Mouse (Mus musculus): Measurements from ENCODE around the gene Vps25. TPM values are rescaled to one million over a fixed set of nuclear protein-coding genes. Genes with fewer than 3 reads are reported as not detected.

The Vps25 gene
- polyA plus RNA-seq (2012; rRNA removed): 63.8 TPM in 2 replicates

DNA sequence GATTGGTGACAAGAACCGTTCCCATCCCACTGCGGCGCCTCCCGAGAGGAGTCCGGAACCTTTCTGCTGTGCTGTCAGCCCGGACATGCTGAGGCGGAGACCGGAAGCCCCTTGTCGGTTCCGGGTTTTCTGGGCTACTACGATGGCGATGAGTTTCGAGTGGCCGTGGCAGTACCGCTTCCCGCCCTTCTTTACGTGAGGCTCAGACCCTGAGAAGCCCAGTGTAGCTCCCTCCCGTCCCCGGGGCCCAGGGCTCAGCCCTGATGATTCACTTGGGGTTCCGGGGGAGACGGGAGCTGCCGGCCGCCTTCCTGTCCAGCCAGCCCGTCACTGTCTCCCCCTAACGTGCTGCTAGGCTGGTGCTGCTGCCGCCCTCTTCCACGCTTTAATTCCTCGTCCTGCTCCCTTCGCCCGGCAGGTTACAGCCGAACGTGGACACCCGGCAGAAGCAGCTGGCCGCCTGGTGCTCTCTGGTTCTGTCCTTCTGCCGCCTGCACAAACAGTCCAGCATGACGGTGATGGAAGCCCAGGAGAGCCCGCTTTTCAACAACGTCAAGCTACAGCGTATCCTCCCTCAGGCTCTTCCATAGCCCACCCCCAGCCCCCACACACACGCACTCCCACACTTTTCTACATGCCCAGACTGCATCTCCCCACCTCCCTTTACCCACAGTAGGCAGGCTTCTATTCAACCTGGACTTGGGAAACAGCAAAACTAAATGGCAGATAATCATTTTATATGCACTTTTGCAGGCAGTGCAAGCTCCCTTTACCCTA is at the start of gene Vps25:
Gene Vps25, plus strand, starts transcription at position 95 of the 777 bp plus-strand sequence.
- DNase-seq (ENCODE audit: extremely low spot score in 1 of 2, low spot score in 1 of 2): peak; percentile 50 to 88

DNA sequence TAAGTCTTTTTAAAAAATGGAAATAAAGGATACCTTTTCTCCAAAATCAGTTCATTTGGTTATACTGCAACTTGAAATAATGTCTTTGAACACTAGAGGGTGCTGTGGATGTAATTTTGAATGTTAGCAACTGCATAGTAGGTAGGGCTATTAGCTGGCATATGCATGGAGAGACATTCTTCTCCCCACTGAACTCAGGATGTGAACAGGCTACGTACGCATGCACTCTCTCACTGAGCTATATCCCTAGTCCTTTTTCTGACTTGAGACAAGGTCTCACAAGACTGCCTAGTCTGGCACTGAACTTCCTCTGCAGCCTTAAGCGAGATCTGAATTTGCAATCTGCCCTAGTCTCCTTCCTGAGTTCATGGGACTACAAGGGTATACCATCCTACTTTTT is 41.5 kb upstream of the Vps25 start:
- peak in 1 of 2 experiments; percentile 93 for DNase-seq (ENCODE audit: extremely low spot score in 1 of 2, low spot score in 1 of 2)

DNA sequence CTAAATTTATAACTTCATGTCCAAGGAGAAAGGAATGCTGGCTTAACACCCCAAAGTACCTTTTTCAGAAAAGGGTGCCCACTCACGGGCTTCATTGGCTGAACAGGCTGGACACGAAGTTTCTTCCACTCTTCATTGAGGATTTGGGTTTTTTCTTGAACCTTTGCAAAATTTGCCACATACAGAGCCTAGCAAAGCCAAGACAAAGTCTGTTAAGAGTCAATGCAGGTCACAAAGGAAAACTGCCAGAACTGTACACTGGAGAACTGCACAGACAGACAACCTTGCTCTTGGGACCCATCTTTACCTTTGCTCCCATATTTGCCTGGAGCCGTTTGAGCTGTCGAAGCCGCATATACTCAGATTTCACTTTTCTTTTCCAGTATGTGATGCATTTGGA is 36.6 kb upstream of the Vps25 start:
- no peak for DNase-seq (ENCODE audit: extremely low spot score in 1 of 2, low spot score in 1 of 2)

DNA sequence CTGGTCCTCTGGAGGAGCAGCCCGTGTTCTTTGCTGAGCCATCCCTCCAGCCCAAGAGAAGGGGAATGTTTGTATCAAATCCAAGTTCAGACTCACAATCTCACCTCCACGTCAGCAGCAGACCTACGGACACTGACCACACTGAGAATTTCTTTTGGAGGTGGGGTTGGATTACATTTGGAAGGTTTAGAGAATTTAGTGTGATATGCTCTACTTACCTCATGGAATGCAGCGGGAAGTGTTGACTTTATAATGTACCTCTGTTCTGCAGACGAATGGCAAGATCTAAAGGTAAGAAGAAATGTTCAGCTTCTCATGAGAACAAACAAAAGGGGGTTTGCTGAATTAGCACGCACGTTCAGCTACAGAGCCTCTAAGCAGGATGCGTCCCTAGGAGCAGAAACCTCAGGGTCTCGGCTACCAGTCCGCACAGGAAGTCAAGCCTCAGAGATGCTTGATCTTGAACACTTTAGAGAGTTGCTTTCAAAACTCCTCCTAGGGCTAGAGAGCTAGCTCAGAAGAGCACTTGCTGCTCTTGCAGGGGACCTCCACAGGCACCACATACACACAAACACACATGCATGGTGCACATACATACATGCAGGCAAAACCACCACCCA is 35.0 kb upstream of the Vps25 start:
- no peak for DNase-seq (ENCODE audit: extremely low spot score in 1 of 2, low spot score in 1 of 2)

DNA sequence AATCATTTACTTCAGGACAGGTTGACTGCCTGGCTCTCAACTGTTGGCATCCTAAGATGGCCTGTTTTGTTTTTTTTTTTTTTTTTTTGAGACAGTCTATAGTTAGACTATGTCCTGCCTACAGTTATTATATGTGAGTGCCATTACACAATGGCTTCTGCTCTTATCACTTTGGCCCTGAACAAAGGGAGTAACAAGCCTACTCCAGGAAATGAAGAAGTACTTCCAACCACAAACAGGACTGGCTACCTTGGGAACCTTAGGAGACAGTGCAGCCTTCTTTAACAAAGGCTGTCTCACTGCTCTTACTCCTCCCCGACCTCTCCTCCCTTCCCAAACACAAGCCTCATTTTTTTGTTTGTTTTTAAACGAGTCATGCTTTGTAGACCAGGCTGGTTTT is 32.7 kb upstream of the Vps25 start:
- DNase-seq (ENCODE audit: extremely low spot score in 1 of 2, low spot score in 1 of 2): no peak

DNA sequence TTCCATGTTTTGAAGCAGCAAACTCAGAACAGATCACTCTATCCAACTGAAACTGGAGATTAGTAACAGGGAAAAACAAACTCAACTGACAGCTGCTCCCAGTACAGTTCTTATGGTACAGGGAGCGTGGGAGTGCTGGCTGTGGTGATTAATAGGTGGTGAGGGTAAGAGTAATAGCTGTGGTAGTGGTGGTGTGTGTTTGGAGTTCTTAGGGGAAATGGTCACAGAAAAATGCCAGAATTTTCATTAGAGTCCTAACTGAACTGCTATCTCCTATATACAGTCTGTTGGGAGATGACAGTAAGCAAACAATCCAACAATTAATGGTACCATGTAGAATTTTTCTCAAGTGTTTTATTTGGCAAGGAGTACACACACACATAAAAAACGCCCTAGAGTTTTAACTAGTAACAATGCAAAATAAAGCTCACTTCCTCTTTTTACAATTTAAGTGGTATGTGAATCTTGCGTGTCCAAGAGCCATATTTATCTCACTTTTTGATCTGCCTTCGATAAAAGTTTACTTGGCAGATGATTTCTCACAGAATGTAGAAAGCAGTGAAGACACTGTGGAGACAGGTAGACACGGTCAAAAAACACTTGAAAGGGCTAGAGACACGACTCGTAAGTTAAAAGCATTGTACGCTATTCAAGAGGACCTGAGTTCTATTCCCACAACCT is 32.1 kb upstream of the Vps25 start:
- DNase-seq (ENCODE audit: extremely low spot score in 1 of 2, low spot score in 1 of 2): no peak

DNA sequence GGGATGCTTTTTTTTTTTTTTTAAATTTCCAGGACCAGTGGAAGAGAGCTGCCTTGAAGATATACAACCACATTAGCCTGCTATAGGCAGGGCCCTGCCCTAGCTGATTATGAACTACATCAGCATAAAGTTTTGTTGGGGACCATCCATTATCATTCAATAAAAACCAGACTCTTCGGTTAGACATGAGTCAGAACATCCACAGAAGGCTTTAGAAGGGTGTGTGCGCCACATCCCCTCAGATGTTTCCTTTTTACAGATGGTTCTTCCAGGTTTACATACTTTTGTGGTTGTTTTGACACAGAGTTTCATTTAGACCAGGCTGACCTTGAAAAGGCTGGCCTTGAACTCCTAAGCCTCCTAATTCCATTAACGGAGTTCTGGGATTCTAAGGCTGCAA is 29.2 kb upstream of the Vps25 start:
- no peak for DNase-seq (ENCODE audit: extremely low spot score in 1 of 2, low spot score in 1 of 2)

DNA sequence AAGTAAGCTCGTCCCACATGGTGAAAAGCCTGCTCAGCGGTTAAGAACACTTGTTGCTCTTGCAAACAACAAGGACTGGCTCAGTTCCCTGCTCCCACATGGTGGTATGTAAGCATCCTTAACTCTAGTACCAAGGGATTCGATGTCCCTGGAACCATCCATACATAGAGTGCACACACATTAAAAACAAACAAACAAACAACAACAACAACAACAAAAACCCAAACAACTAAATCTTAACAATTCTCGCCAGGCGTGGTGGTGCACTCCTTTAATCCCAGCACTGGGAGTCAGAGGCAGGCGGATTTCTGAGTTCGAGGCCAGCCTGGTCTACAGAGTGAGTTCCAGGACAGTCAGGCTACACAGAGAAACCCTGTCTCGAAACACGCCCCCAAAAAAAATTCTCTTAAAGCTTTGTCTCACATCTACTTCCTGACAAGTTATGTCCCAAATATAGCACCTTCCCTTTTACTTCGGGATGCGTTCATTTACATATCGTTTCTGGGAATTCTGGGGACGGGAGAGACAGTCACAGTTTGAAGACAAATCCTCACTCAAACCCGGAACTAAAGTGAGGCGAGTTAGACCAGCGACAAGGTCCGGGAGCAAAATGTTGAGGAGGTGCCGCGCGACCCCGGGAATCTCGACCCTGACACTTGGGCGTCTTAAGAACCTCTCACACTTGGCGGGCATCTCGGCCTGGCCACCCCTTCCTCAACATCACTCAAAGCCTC is 28.0 kb upstream of the Vps25 start:
- DNase-seq (ENCODE audit: extremely low spot score in 1 of 2, low spot score in 1 of 2): no peak

DNA sequence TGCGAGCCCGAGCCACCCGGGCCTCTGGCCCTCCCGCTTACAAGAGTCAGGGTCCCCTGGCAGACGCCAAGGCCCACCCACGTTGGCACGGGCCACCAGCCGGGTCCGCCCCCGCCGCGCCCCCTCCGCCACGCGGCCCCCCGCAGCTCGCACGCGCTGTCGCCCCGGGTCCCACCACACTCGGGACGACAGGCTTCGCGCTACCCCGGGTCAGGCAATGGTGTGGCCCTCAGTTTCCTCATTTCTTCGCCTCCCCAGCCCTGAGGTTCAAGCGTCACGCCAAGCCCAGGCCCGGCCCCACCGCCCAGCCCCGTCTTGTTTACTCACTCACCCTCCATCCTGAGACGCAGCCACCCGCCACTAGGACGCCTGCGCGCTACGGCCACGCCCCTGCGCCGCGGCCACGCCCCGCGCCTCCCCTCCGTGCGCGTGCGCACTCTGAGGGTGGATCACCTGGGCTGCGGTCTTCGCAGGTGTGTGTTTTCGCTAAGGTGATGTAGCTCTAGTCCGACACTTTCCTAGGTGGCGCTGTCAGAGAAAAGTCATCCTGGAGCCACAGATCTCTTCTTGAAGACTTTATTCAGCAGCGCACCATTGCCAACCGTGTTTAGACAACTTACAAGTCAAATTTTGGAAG is 27.3 kb upstream of the Vps25 start, which contains the start of gene Ezh1:
Gene Ezh1, minus strand, starts transcription at position 399 of the 637 bp plus-strand sequence.
- DNase-seq (ENCODE audit: extremely low spot score in 1 of 2, low spot score in 1 of 2): peak; percentile 71 to 94

DNA sequence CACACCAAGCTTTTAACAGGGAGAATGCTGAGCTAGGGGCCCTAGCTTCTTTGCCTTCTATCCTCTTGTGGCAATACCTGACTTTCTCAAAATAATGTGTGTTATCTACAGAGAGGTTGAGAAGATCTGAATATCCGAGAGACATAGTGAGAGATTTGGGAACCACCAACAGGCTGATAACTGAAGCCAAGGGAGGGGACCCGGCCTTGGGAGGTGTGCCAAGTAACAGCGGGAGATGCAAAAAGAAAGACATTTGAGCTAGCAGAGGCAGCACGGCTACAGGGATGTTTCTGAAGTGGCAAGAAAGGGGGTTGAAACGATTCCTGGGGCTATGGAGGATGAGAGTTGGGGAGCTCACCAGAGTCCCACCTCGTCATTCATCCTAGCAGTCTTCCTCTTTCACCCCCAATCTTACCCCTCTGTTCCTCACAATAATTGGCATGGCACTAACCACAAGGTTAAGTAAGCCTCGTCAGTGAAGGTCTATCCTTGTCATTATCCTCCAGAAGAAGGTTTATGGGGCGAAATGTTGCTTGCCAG is 24.1 kb upstream of the Vps25 start:
- DNase-seq (ENCODE audit: extremely low spot score in 1 of 2, low spot score in 1 of 2): no peak

DNA sequence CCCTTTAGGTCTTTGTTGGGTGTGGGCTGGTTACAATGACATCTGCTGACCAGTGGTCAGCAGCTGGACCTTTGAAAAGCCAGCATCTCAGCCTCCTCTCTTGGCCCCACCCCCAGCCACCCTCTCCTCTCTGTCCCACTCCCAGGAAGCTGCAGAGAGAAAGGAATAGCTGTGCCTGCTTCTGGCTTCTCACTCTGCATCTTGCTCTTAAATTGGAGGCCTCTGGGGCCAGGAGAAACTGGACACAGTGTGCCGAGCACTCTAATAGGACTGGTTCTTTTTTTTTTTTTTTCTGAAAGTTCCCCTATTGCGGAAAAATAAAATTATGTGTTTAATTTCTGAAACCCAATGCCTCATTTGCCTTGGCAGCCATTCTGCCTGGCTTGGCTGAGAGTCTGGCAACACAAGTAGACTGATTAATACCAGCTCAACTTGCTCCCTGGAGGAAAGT is 23.4 kb upstream of the Vps25 start:
- DNase-seq (ENCODE audit: extremely low spot score in 1 of 2, low spot score in 1 of 2): no peak

DNA sequence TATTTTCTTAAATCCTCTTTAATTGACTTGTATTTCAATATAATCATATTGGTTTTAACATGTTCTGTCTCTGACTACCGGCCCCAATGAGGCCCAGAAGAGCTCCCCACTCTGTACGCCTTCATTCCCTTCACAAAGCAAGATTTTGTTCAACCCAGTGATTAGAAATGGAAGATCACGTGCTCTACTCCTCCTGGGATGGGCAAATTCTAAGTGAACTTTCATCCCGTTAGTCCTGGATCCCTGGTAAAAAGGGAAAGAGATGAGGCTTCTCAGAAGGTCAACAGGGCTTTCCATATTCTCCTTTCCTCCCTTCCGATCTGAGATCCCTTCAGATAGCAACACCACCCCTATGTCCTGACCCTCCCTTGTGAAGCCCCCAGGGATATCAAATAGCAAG is 23.0 kb upstream of the Vps25 start:
- DNase-seq (ENCODE audit: extremely low spot score in 1 of 2, low spot score in 1 of 2): no peak

DNA sequence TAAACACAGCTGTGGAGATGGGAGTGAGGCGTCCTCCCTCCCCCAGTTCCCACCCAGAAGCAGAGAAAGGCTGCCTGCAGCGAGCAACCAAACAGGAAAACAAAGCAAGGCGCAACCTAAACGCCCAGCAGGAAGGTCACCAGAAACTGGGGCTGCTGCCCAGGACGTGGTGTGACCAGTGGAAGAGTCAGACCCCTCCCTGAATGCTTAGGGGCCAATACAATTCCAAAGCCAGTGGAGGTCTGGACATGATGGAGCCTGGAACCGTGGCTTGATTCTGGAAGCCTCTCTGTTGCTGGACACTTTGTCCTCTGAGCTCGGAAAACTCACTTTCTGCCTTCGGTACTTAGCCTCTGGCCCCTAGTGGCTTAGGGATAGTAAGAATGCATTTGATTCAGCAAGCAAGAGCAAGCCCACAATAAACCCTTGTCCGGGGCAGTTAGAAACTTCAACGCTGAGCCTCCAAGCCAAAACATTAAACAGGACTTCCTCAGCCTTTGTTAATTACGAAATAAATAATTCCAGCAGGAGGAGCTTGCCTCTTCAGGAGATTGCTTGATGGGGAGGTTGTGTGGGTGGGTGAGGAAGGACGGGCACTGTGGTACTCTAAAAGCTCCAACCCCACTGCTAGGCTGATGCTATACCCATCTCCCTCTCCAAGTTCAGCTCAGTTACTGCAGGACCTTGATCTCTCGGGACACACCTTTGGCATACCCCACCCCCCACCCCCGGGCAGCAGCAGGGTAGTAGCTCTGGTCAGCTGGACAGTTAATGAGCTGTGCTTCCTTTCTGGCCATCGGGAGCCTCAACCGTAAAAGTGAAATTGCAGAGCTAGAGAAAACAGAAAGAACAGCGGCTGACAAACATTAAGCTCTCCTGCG is 22.3 kb upstream of the Vps25 start:
- DNase-seq (ENCODE audit: extremely low spot score in 1 of 2, low spot score in 1 of 2): no peak

DNA sequence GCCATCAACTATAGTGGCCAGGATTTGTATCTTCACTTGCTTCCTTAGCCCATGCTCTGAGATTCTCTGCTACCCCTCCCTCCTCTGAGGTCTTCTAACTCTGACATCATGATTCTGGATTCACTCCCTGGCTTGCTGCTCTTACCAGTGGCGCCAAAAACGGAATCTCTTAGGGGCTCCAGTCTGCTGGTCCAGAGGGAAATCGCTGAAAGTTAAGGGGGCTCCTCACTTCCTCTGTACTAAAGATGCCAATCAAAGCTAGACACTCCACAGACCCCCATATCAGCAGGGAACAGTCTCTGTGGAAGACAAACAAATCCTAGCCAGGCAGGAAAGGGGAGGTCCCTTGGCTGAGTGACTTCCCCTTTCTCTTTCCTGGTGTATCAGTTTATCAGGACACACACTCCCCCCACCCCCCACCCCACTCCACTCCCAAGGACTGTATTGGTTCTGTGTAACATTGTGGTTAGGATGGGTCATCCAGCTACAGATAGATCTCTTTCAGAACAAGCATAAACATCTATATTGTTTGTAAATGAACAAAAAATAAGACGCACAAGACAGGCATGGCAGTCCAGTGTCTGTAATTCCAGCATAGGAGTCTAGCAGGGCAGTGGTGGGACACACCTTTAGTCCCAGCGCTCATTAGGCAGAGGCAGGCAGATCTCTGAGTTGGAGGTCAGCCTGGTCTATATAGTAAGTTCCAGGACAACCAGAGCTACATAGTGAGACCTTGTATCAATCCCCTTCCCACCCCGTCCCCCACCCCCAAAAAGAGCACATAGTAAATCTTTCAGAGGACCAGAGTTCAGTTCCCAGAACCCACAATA is 21.3 kb upstream of the Vps25 start:
- DNase-seq (ENCODE audit: extremely low spot score in 1 of 2, low spot score in 1 of 2): no peak

DNA sequence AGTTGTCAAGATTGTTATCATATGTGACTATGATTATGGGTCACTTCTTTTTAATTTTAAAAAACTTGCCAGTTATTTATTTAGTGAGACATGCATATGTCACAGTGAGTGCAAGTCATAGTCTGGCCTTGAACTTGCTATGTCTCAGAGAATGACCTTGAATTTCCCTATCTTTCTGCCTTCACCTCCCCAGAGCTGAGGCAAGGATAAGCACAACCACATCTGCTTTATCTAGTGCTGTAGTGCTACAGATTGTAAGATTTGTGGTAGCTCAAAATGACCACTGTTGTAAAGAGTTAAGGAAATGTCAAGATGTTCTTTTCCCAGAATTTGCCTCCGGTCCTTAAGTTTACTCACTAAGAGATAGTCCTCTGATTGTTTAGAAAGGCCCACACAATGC is 20.3 kb upstream of the Vps25 start:
- DNase-seq (ENCODE audit: extremely low spot score in 1 of 2, low spot score in 1 of 2): no peak

DNA sequence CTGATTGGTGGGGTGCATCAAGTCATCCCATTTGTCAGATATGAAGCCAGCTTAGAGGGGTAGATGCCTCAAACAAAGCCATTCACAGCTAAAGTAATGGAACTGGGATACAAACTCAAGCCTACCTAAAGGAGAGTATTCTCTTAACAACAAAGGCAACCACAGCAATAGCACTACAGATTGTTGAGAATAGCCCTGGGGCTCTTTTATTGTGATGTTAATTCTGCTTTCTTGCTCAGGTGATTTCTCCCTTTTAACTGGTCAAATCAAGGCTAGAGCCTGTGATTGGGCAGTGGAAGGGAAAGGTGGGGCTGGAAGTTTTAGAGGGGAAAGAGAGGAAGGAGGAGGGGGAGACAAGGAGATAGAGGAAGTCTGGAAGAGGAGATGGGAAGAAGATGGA is 19.4 kb upstream of the Vps25 start:
- no peak for DNase-seq (ENCODE audit: extremely low spot score in 1 of 2, low spot score in 1 of 2)

DNA sequence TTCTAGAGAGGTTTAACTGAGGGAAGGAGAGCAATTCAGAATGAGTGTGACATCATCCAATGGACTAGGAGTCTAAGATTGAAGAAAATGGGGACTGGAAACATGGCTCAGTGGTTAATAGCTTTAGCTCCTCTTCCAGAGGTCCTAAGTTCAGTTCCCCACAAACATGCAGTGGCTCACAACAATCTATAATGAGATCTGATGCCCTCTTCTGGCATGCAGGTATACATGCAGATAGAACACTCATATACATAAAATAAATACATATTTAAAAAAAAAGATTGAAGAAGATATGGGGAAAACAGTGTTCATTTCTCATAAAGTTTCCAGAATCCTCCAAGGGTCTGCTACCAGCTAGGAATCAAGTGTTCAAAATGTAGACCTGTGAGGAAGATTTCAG is 18.1 kb upstream of the Vps25 start:
- DNase-seq (ENCODE audit: extremely low spot score in 1 of 2, low spot score in 1 of 2): no peak

DNA sequence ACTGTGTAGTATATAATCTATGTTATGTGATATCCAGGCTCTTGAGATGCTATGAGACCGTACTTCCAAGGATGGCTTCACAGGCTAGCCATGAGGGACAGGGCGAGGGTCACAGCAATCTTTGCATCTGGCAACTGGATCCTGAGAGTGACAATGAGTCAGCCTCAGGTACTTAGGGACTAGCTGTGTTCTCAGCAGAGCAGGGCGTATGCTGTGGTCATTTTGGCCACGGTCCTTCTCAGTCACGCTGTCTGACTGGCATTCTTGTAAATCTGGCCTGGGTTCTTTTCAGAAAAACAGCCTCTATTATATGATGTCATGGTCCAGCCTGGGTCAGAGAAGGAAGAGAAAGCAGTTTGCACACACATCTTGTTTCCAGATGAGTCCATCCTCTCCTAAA is 16.7 kb upstream of the Vps25 start:
- no peak for DNase-seq (ENCODE audit: extremely low spot score in 1 of 2, low spot score in 1 of 2)
